Mouse (Mus musculus) forebrain, embryonic 12.5 days (tissue): Measurements from ENCODE around the gene Prrx2. TPM values are rescaled to one million over a fixed set of nuclear protein-coding genes. Genes with fewer than 3 reads are reported as not detected.

Experiments
- ATAC-seq: fragments of 200-750 bp; cut with Nextera tagmentation; 2 replicates; pipeline ENCODE4 v1.8.0; 2017; ENCODE audit warnings: moderate TSS enrichment; ENCODE audit not compliant: low FRiP score
- H3K27ac ChIP-seq: fragments of 300-500 bp; sonication (generic); 2 replicates; pipeline ENCODE4 v1.5.1; 2016; ENCODE audit warnings: mild to moderate bottlenecking
- H3K27me3 ChIP-seq: fragments of 300-500 bp; sonication (generic); 2 replicates; pipeline ENCODE4 v1.6.1; 2016; ENCODE audit warnings: mild to moderate bottlenecking
- H3K36me3 ChIP-seq: fragments of 300-500 bp; sonication (generic); replicated peaks from 2 replicates; pipeline ENCODE4 v1.6.1; 2016; ENCODE audit warnings: mild to moderate bottlenecking
- H3K4me1 ChIP-seq: fragments of 300-500 bp; sonication (generic); 2 replicates; pipeline ENCODE4 v1.6.1; 2016
- H3K4me2 ChIP-seq: fragments of 300-500 bp; sonication (generic); 2 replicates; pipeline ENCODE4 v1.6.1; 2016; ENCODE audit warnings: mild to moderate bottlenecking, moderate library complexity
- H3K4me3 ChIP-seq: fragments of 300-500 bp; sonication (generic); replicated peaks from 2 replicates; pipeline ENCODE4 v1.5.1; 2016; ENCODE audit warnings: mild to moderate bottlenecking
- H3K9ac ChIP-seq: fragments of 300-500 bp; sonication (generic); 2 replicates; pipeline ENCODE4 v1.6.1; 2016; ENCODE audit warnings: mild to moderate bottlenecking
- H3K9me3 ChIP-seq: fragments of 300-500 bp; sonication (generic); 2 replicates; pipeline ENCODE4 v1.6.1; 2016
- WGBS: fragments of 180-500 bp; shearing (Covaris S2); methylation state at CpG from one replicate; pipeline ENCODE4 v1.1.7; 2016; 5-methylcytosine and 5-hydroxymethylcytosine counted together
- polyA plus RNA-seq: library from polyadenylated mRNA; unstranded; fragments of >200 nt; fragmentation: Nextera tagmentation; extraction: Ambion mirVana; gene quantifications from 2 replicates; pipeline ENCODE4 v1.2.1, GENCODE M21; 2016

Gene Prrx2
- polyA plus RNA-seq, 1 experiment from 2014 or later: 19.8 TPM

GRCm38 (mm10) chr2:30805983-30806382 lies 28.8 kb upstream of the Prrx2 start:
- Histone ChIP-seq H3K9me3 (no peaks in the 10 kb centered on the region), H3K36me3 (0 out of 2 replicates have a peak, but pooled peaks cover 4% of the 10 kb centered on the region), H3K27ac (no peak overlapping the region), H3K27me3 (peaks cover 26% of the 10 kb centered on the region), H3K9ac (no peak overlapping the region), H3K4me2 (no peak overlapping the region), H3K4me3 (no peak overlapping the region), H3K4me1 (peaks cover 38% of the 10 kb centered on the region)
- WGBS: 98% methylated on average over 2 of the region's 2 CpGs
- ATAC-seq: no peak

DNA sequence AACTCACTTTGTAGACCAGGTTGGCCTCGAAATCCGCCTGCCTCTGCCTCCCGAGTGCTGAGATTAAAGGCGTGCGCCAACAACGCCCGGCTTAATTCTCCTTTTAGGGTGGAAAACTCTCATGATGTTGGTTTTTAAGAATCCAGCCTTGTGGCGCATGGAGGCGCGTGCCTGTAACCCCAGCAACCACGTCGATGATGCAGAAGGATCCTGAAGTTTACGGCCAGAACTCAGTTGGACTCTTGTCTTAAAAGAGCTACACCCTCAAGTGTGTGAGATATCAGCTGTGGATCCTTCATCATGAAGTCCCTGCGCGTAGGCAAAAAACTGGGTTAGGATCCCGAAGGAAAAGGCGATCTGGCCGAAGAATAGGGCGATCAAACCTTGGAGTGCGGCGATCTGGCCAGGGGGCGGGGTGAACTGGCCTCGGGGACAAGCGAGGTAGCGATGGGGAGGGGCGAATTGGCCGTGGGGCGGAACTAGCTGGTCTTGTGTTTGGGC lies 27.6 kb upstream of the Prrx2 start:
- ATAC-seq: no peak; the same call in 1 of the 2 replicates
- Histone ChIP-seq H3K27me3 (peaks cover 14% of the 10 kb centered on the region), H3K36me3 (peaks cover 9% of the 10 kb centered on the region), H3K4me3 (peak overlapping the region; percentile 82), H3K9ac (peak overlapping the region; percentile 90), H3K9me3 (no peaks in the 10 kb centered on the region), H3K4me1 (peaks cover 30% of the 10 kb centered on the region), H3K27ac (peak overlapping the region; percentile 79), H3K4me2 (peak overlapping the region; percentile 95)
- 6% methylated on average over 28 of the region's 28 CpGs for WGBS

DNA sequence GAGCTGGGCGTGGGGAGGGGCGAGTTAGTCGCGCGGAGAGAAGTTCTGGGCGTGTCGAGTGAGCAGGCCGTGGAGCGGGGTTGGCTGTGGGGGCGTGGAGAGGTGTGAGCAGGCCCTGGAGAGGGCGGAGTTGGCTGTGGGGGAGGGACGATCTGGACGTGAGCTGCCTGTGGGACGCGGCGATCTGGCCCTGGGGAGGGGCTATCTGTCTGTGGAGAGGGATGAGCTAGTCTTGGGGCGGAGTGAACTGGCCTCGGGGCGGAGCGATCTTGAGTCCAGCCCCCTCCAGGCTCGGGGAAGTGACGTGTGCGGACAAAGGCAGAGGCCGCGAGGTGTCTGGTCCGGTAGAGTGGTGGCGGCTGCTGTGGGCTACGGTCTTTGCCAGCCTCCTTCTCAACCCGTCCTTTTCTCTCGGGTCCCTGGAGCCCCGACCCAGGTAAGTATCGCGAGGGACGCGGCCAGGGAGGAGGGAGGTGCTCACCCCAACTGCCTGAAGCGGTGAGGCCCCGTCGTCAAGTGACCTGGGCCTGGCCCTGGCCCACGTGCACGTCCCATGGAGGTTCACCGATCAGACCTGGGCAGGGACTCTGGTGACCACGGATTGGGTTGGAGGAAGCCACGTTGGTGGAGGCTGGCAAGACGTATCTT lies 27.0 kb upstream of the Prrx2 start, which contains the start of gene Ntmt1:
Ntmt1 (plus strand) TSS at position 179 of the 648 bp plus-strand sequence.
- peak within 1 kb of the TSS; percentile 90 for H3K9ac ChIP-seq
- peaks cover 9% of the 10 kb centered on the region; the same call in 1 of the 2 replicates for H3K27me3 ChIP-seq
- H3K4me1 ChIP-seq: peaks cover 30% of the 10 kb centered on the region
- under 1% methylated on average over 44 of the region's 44 CpGs for WGBS
- H3K4me2 ChIP-seq: peak within 1 kb of the TSS; percentile 95
- peak; percentile 97 for ATAC-seq
- H3K27ac ChIP-seq: peak within 1 kb of the TSS; percentile 79
- H3K4me3 ChIP-seq: peak within 1 kb of the TSS; percentile 82
- no peaks in the 10 kb centered on the region for H3K9me3 ChIP-seq
- H3K36me3 ChIP-seq: peaks cover 15% of the 10 kb centered on the region

GRCm38 (mm10) chr2:30808296-30808655 lies 26.5 kb upstream of the Prrx2 start:
- Histone ChIP-seq H3K27me3 (0 out of 2 replicates have a peak, but pooled peaks cover 5% of the 10 kb centered on the region), H3K4me2 (peak overlapping the region; percentile 95), H3K4me3 (peak overlapping the region; percentile 82), H3K27ac (peak overlapping the region; percentile 79), H3K9ac (peak overlapping the region; percentile 90), H3K4me1 (peaks cover 30% of the 10 kb centered on the region), H3K9me3 (no peaks in the 10 kb centered on the region), H3K36me3 (peaks cover 20% of the 10 kb centered on the region)
- ATAC-seq: no peak
- WGBS: 7% methylated on average over 10 of the region's 10 CpGs

DNA sequence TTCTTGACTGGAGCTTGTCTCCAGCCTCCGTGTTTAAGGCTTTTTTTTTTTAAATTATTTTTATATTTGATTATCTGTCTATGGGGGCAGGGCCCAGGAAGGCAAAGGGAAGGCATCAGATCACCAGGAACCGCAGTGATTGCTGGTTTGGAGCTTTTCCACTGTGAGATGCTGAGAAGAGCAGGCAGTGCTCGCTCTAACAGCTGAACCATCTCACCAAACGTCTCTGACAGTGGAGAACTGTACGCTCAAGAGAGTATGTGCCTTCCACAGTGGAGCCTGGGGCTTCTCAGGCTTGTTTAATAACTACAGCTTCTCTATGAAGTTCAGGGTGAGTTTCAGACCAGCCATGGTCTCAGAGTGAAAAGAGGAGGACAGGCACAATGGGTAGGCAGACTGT lies 25.3 kb upstream of the Prrx2 start:
- 88% methylated on average over 5 of the region's 5 CpGs for WGBS
- Histone ChIP-seq H3K4me3 (peak overlapping the region; percentile 20), H3K9ac (no peak overlapping the region)

GRCm38 (mm10) chr2:30810573-30810972 lies 24.2 kb upstream of the Prrx2 start:
- no peak overlapping the region; the same call in 1 of the 2 replicates for H3K4me2 ChIP-seq
- no peak overlapping the region for H3K9ac ChIP-seq
- peaks cover 42% of the 10 kb centered on the region for H3K36me3 ChIP-seq
- H3K27me3 ChIP-seq: no peaks in the 10 kb centered on the region
- no peaks in the 10 kb centered on the region for H3K9me3 ChIP-seq
- no peak for ATAC-seq
- H3K4me3 ChIP-seq: no peak overlapping the region
- 93% methylated on average over 7 of the region's 7 CpGs for WGBS
- H3K4me1 ChIP-seq: peaks cover 30% of the 10 kb centered on the region
- no peak overlapping the region for H3K27ac ChIP-seq

More for the DNA sequence above, 25.3 kb upstream of the Prrx2 start:
- H3K36me3 ChIP-seq: peaks cover 32% of the 10 kb centered on the region
- H3K9me3 ChIP-seq: no peaks in the 10 kb centered on the region
- peak overlapping the region; percentile 38 for H3K4me2 ChIP-seq
- peaks cover 30% of the 10 kb centered on the region for H3K4me1 ChIP-seq
- ATAC-seq: no peak
- H3K27ac ChIP-seq: no peak overlapping the region
- H3K27me3 ChIP-seq: no peaks in the 10 kb centered on the region

DNA sequence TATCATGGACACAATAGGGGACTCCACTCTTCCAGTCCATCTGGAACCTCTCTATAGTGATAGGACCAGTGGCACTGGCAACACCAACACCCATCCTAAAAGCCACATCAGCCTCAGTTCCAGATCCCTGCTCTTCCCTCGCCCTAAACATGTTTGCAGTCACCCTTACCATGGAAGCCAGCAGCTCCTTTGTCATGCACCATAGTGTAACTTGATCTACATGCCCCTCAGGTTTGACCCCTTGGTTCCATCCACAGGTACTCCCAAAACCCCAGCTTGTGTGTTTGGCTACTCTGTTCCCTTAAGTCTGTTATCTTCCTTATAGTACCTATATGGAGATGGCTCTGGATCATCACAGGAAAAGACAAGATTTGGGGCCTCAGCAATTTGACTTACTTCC lies 18.4 kb upstream of the Prrx2 start:
- Histone ChIP-seq H3K9me3 (0 out of 2 replicates have a peak, but pooled peaks cover 4% of the 10 kb centered on the region), H3K4me3 (no peak overlapping the region), H3K4me1 (no peaks in the 10 kb centered on the region), H3K9ac (no peak overlapping the region), H3K27ac (no peak overlapping the region), H3K27me3 (no peaks in the 10 kb centered on the region), H3K36me3 (peaks cover 86% of the 10 kb centered on the region), H3K4me2 (no peak overlapping the region)
- WGBS: 97% methylated on average over 1 of the region's 1 CpGs
- ATAC-seq: no peak

GRCm38 (mm10) chr2:30819873-30820272 lies 14.9 kb upstream of the Prrx2 start:
- H3K4me2 ChIP-seq: no peak overlapping the region
- WGBS: 93% methylated on average over 5 of the region's 5 CpGs
- H3K27me3 ChIP-seq: no peaks in the 10 kb centered on the region
- 0 out of 2 replicates have a peak, but pooled peaks cover 4% of the 10 kb centered on the region for H3K9me3 ChIP-seq
- no peak overlapping the region for H3K27ac ChIP-seq
- H3K9ac ChIP-seq: no peak overlapping the region
- no peak for ATAC-seq
- peaks cover 89% of the 10 kb centered on the region for H3K36me3 ChIP-seq
- H3K4me1 ChIP-seq: peaks cover 11% of the 10 kb centered on the region
- H3K4me3 ChIP-seq: no peak overlapping the region

GRCm38 (mm10) chr2:30821073-30821472 lies 13.7 kb upstream of the Prrx2 start:
- no peaks in the 10 kb centered on the region for H3K27me3 ChIP-seq
- H3K9ac ChIP-seq: no peak overlapping the region
- no peak overlapping the region for H3K4me3 ChIP-seq
- H3K4me1 ChIP-seq: peaks cover 11% of the 10 kb centered on the region
- ATAC-seq: no peak
- WGBS: 96% methylated on average over 3 of the region's 3 CpGs
- H3K4me2 ChIP-seq: no peak overlapping the region
- H3K36me3 ChIP-seq: peaks cover 90% of the 10 kb centered on the region
- no peak overlapping the region for H3K27ac ChIP-seq
- 0 out of 2 replicates have a peak, but pooled peaks cover 4% of the 10 kb centered on the region for H3K9me3 ChIP-seq

DNA sequence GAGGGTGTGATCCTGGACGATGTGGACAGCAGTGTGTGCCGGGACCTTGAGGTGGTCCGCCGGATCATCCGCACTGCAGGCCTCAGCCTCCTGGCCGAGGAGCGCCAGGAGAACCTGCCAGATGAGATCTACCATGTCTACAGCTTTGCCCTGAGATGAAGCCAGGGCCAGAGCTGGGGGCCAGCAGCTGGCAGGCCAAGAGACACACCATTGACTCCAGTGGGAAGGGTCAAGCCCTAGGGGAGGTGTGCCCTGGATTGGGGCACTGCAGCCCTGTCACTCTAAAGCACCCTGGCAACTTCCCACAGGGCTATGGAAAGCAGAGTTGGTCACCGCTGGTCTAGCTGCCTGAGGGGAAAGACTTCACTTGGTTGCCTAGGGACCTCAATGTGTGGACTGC lies 12.3 kb upstream of the Prrx2 start:
- ATAC-seq: no peak
- Histone ChIP-seq H3K4me2 (no peak overlapping the region), H3K9ac (no peak overlapping the region), H3K27me3 (no peaks in the 10 kb centered on the region), H3K4me1 (peaks cover 24% of the 10 kb centered on the region), H3K9me3 (0 out of 2 replicates have a peak, but pooled peaks cover 4% of the 10 kb centered on the region), H3K36me3 (peaks cover 87% of the 10 kb centered on the region), H3K4me3 (no peak overlapping the region), H3K27ac (no peak overlapping the region)
- 92% methylated on average over 8 of the region's 8 CpGs for WGBS

GRCm38 (mm10) chr2:30823385-30824153 lies 11.2 kb upstream of the Prrx2 start:
- WGBS: 77% methylated on average over 13 of the region's 13 CpGs
- Histone ChIP-seq H3K4me1 (peaks cover 29% of the 10 kb centered on the region), H3K27me3 (no peaks in the 10 kb centered on the region), H3K4me3 (no peak overlapping the region), H3K9ac (no peak overlapping the region), H3K4me2 (no peak overlapping the region), H3K9me3 (0 out of 2 replicates have a peak, but pooled peaks cover 4% of the 10 kb centered on the region), H3K36me3 (peaks cover 80% of the 10 kb centered on the region), H3K27ac (peak overlapping the region; percentile 16; the same call in 1 of the 2 replicates)
- ATAC-seq: no peak
